ENCODE assay signal across 12 mouse cellular contexts in the genomic region with DNA sequence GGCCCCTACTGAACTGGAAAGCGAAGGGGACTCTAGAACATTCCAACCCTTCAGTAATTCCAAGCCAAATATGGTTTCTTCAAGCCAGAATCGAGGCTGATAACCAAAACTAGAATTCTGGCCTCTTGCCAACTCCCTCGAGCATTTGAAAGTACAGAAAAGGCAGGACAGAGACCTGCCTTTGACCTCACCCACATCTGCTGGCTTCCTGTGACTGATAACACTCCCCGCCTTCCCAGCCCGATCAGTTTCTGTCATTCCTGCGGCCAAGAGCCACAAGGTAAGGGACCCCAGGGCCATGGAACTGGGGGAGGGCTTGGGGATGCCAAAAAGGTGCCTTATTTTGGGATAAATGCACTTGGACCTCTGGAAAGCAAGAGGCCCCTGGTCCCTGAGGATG. TPM values are rescaled to one million over a fixed set of nuclear protein-coding genes. Genes with fewer than 3 reads are reported as not detected.
DNase-seq lines count a peak whose midpoint lies in the region; ATAC-seq and TF ChIP-seq lines count a peak whose summit lies in the region.
"Had no signal": no experiment of that assay in that cellular context is flagged by ENCODE, and none has a peak within 500 bp of the region (broad histone marks: within the 10 kb centered on the region; RNA-seq: fewer than 3 reads in every experiment).

No protein-coding gene starts in this region.

- peaks cover 62% of the 10 kb centered on the region for H3K36me3 ChIP-seq in lung, embryonic 14.5 days (ENCODE audit: insufficient read depth)
- H3K36me3 ChIP-seq in hindbrain, embryonic 14.5 days (replicated peaks; ENCODE audit: control insufficient read depth, insufficient read depth): peaks cover 34% of the 10 kb centered on the region

- no peak for TF ChIP-seq CTCF in lung, embryonic 14.5 days (IDR thresholded peaks at IDR 0.05; ENCODE audit: low read depth)
- TF ChIP-seq CTCF in lung, adult 2 months (IDR thresholded peaks at IDR 0.05; ENCODE audit: insufficient read depth, low read length): no peak

- no peak for TF ChIP-seq POLR2A in lung, adult 2 months (IDR thresholded peaks at IDR 0.05; ENCODE audit: borderline replicate concordance, extremely low read depth, low read depth, low read length)

- WGBS in lung, embryonic 14.5 days: 26% methylated on average over 6 of the region's 6 CpGs
- WGBS in lung, adult 2 months: 30% methylated on average over 6 of the region's 6 CpGs
- WGBS in hindbrain, embryonic 14.5 days: 67% methylated on average over 6 of the region's 6 CpGs

- H3K4me3 ChIP-seq in lung, embryonic 14.5 days (ENCODE audit: low read depth, low read length): no peak overlapping the region
- no peak overlapping the region for H3K4me3 ChIP-seq in lung, adult 2 months (replicated peaks; ENCODE audit: extremely low read depth, low read depth, low read length)
- H3K4me3 ChIP-seq in hindbrain, embryonic 14.5 days (replicated peaks; ENCODE audit: low read length): no peak overlapping the region
- H3K4me3 ChIP-seq: limb, embryonic 15.5 days; myocyte had no signal

- 0 out of 2 replicates have a peak overlapping the region, but pooled peaks have one; percentile 28 for H3K27ac ChIP-seq in lung, embryonic 14.5 days (ENCODE audit: low read depth)
- H3K27ac ChIP-seq in hindbrain, embryonic 14.5 days: no peak overlapping the region
- H3K27ac ChIP-seq: limb, embryonic 15.5 days had no signal

- H3K4me2 ChIP-seq in lung, embryonic 14.5 days: no peak overlapping the region
- no peak overlapping the region for H3K4me2 ChIP-seq in hindbrain, embryonic 14.5 days (replicated peaks)
- H3K4me2 ChIP-seq: limb, embryonic 15.5 days had no signal

- no peaks in the 10 kb centered on the region for H3K27me3 ChIP-seq in lung, embryonic 14.5 days (ENCODE audit: insufficient read depth, low read length)
- no peaks in the 10 kb centered on the region for H3K27me3 ChIP-seq in hindbrain, embryonic 14.5 days (ENCODE audit: control insufficient read depth, insufficient read depth, low read length)
- H3K27me3 ChIP-seq: limb, embryonic 15.5 days; Patski had no signal

- peak; percentile 73 for DNase-seq in lung, embryonic 14.5 days
- no peak for DNase-seq in lung, adult 2 months
- peak; percentile 52 for DNase-seq in heart, postnatal 4 days
- peak; percentile 88 to 90 for DNase-seq in spleen, postnatal 4 days (ENCODE audit: low spot score in 2 of 2)
- DNase-seq in thymus, adult 18-20 months: no peak
- no peak for DNase-seq in hindbrain, embryonic 14.5 days (ENCODE audit: low spot score)
- DNase-seq in right cerebral cortex, postnatal 36 days (ENCODE audit: low spot score in 2 of 2): no peak
- DNase-seq: kidney, postnatal 4 days had no signal

- H3K4me1 ChIP-seq in lung, embryonic 14.5 days (ENCODE audit: insufficient read depth): no peaks in the 10 kb centered on the region
- H3K4me1 ChIP-seq in lung, adult 2 months (ENCODE audit: control insufficient read depth, insufficient read depth, low read length): 0 out of 2 replicates have a peak, but pooled peaks cover 2% of the 10 kb centered on the region
- peaks cover 11% of the 10 kb centered on the region; the same call in 1 of the 2 replicates for H3K4me1 ChIP-seq in hindbrain, embryonic 14.5 days (replicated peaks; ENCODE audit: control insufficient read depth, insufficient read depth, low read length)

- H3K9ac ChIP-seq in lung, embryonic 14.5 days: no peak overlapping the region
- H3K9ac ChIP-seq in hindbrain, embryonic 14.5 days: no peak overlapping the region
- H3K9ac ChIP-seq: limb, embryonic 15.5 days had no signal

- H3K9me3 ChIP-seq in lung, embryonic 14.5 days (ENCODE audit: low read depth, low read length): no peaks in the 10 kb centered on the region
- H3K9me3 ChIP-seq in hindbrain, embryonic 14.5 days (ENCODE audit: control insufficient read depth, low read length): no peaks in the 10 kb centered on the region
- H3K9me3 ChIP-seq: limb, embryonic 15.5 days had no signal

- ATAC-seq in lung, embryonic 14.5 days (ENCODE audit: insufficient read depth): no peak
- ATAC-seq in common myeloid progenitor, adult 5-6 weeks (replicated peaks; ENCODE audit: low read depth, poor library complexity, severe bottlenecking): peak; percentile 40
- ATAC-seq in hindbrain, embryonic 14.5 days (ENCODE audit: low FRiP score): no peak
- ATAC-seq: Patski had no signal

RNA-seq across cellular contexts. Expression of a gene that starts 2.7 kb away (rescaled TPM):
- 0.68 and 0.79 TPM in 2 replicates for polyA plus RNA-seq in lung, embryonic 14.5 days (2014; fragmentation: Nextera tagmentation; extraction: Ambion mirVana)
- 0.84 and 1.3 TPM in 2 replicates for polyA plus RNA-seq in lung, adult 2 months (2012; rRNA removed)
- total RNA-seq in common myeloid progenitor, adult 5-6 weeks (2017): 0.58 and 0.64 TPM in 2 replicates
- under 1 TPM; 0.54 to 0.62 TPM for total RNA-seq in heart, postnatal 4 days (2021)
- polyA plus RNA-seq in hindbrain, embryonic 14.5 days (2014; fragmentation: Nextera tagmentation; extraction: Ambion mirVana): 3.2 and 4.1 TPM in 2 replicates

RNA-seq across cellular contexts. Expression of a gene that starts 36.8 kb away (rescaled TPM):
- polyA plus RNA-seq in lung, embryonic 14.5 days (2014; fragmentation: Nextera tagmentation; extraction: Ambion mirVana): 4.1 and 5.2 TPM in 2 replicates
- polyA plus RNA-seq in lung, adult 2 months (2012; rRNA removed): 4.6 and 9.2 TPM in 2 replicates
- total RNA-seq in common myeloid progenitor, adult 5-6 weeks (2017): 2.3 and 4.1 TPM in 2 replicates
- 10 to 100 TPM in 1 of 2 experiments, 1 to 10 TPM in 1; 9.2 to 12.3 TPM for total RNA-seq in heart, postnatal 4 days (2021)
- 6.3 and 7.3 TPM in 2 replicates for polyA plus RNA-seq in hindbrain, embryonic 14.5 days (2014; fragmentation: Nextera tagmentation; extraction: Ambion mirVana)

RNA-seq across cellular contexts. Expression of a gene that starts 50.5 kb away (rescaled TPM):
- 1.8 and 2.3 TPM in 2 replicates for polyA plus RNA-seq in lung, embryonic 14.5 days (2014; fragmentation: Nextera tagmentation; extraction: Ambion mirVana)
- polyA plus RNA-seq in lung, adult 2 months (2012; rRNA removed): 1.9 TPM in 2 replicates
- total RNA-seq in common myeloid progenitor, adult 5-6 weeks (2017): 1.6 and 2.5 TPM in 2 replicates
- 1 to 10 TPM; 2.9 to 3.4 TPM for total RNA-seq in heart, postnatal 4 days (2021)
- polyA plus RNA-seq in hindbrain, embryonic 14.5 days (2014; fragmentation: Nextera tagmentation; extraction: Ambion mirVana): 1.5 TPM in 2 replicates

Comparison
In these comparisons a context has a peak if more than half of its experiments do, and no peak if none do; other contexts are left out.
1. DNase-seq: peak in lung, embryonic 14.5 days (single experiment), heart, postnatal 4 days (single experiment) and spleen, postnatal 4 days (2 of 2); none in lung, adult 2 months (single experiment), thymus, adult 18-20 months (0 of 2), hindbrain, embryonic 14.5 days (single experiment) and right cerebral cortex, postnatal 36 days (0 of 2).